Mouse (Mus musculus): ENCODE measurements around the gene Lingo4. TPM values are rescaled to one million over a fixed set of nuclear protein-coding genes. Genes with fewer than 3 reads are reported as not detected.

Gene Lingo4
- total RNA-seq, 1 experiment from 2014 or later: not detected

DNA sequence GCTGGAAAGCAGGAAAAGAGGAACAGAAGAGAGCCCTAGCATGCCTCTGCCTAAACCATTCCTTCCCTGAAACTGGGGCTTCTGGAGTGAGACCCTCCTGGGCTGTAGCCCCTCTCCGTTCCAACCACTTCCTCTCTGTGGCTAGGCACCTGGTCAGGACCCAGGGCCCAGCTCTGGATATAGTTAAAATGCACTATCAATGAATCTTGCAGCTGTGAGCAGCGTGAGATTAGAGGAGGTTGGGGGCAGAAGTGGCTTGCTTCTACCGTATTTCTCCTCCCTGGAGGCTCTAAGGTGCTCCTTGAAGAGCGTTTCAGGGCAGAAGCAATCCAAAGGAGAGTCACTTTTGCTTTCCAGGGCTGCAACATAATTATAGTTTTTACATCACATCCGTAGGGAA, 16.0 kb upstream of the Lingo4 start:
- no peak for ATAC-seq (ENCODE audit: extremely low read depth, insufficient number of reproducible peaks, low FRiP score, poor library complexity, severe bottlenecking)

DNA sequence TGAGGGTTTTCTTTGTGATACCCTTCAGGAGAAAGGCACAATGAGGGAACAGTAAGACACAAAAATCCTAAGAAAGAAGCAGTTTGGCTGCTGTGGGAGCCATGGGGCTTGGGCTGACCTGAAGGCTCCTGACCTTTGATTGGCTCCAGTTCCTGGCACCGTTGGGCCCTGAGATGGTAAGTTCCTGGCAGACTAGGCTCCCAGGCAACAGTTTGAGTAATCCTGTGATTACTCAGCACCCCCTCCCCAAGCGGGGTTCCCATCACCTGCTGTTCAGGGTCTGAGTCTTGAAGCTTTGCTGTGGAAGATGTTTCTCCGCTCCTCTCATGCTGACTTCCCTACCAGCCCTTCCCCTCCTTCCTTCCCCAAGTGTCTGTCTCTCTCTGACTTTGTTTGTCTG, 14.8 kb upstream of the Lingo4 start:
- ATAC-seq (ENCODE audit: extremely low read depth, insufficient number of reproducible peaks, low FRiP score, poor library complexity, severe bottlenecking): no peak

DNA sequence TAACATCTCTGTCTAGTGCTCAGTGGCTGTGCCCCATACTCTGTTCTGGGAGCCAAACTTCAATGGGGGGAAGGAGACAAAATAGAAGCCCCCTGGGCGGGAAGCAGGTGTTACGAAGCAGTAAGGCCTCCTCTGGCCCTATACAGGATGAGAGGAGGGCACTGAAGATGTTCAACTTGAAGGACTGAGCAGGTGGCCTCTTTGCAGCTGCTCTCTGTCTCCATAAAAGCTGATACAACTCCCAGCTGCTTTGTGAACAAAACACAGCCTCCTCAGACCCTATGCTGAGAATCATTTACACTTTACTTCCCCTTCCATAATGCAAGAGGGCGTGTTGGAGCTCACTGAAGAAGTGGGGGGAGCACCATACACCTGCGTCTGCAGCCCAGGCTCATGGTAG, 11.6 kb upstream of the Lingo4 start:
- no peak for ATAC-seq (ENCODE audit: extremely low read depth, insufficient number of reproducible peaks, low FRiP score, poor library complexity, severe bottlenecking)

DNA sequence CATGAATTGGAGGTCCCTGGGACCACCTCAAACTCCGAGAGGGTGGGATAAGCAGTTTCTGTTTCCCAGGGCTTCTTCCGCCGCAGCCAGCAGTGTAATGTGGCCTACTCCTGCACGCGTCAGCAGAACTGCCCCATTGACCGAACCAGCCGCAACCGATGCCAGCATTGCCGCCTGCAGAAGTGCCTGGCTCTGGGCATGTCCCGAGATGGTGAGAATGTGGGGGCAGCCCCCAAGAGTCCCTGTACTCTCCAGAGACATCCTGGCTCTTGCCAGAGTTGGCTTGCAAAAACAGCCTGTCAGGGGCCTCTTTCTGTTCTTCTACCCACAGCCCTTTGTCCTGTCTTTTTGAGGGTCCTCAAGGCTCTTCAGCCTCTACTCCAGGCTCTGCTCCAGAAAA, 10.9 kb upstream of the Lingo4 start:
- no peak for ATAC-seq (ENCODE audit: extremely low read depth, insufficient number of reproducible peaks, low FRiP score, poor library complexity, severe bottlenecking)

DNA sequence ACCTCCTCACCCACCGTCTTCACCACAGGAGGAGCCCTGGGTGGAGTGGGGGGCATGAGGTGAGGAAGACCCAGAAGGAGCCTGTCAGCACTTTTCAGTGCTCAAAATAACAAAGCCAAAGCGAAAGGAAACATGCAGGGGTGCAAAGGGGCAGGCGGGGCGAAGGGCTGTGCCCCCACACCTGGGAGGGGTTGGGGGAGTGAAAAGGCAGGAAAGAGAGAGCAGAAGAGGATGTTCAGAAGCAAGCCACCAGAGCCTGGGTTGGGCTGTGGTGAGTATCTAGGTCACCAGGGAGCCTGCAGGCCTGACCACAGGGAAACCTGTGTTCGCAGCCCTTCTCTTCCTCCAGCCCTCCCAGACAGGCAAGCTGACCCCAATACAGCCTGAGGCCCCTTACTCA, 10.3 kb upstream of the Lingo4 start:
- ATAC-seq (ENCODE audit: extremely low read depth, insufficient number of reproducible peaks, low FRiP score, poor library complexity, severe bottlenecking): no peak

DNA sequence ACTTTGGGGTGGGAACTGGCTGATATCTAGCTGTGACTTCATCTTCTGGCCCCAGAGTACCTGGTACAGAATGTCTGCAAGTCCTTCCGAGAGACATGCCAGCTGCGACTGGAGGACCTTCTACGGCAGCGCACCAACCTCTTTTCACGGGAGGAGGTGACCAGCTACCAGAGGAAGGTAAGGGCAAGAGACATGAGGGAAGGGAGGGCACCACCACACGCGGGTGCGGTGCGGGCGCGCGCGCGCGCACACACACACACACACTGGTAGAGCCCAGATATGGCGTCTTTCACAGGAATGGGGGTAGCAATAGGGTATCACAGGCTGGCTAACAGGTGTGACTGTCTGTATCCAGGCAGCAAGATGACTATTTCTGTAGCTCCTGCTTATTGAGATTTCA, 8.9 kb upstream of the Lingo4 start:
- no peak for ATAC-seq (ENCODE audit: extremely low read depth, insufficient number of reproducible peaks, low FRiP score, poor library complexity, severe bottlenecking)

DNA sequence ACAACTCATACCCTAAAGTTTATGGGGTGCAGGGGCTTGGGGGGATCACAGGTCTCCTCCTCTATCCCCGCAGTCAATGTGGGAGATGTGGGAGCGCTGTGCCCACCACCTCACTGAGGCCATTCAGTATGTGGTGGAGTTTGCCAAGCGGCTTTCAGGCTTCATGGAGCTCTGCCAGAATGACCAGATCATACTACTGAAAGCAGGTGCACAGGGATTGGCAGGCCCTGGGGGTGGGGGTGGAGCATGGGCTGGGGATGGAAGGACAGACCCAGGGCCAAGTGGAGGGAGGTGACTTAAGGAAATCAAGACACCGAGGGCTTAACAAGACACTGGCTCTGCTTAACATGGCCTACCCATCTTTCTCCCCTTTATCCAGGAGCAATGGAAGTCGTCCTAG, 7.3 kb upstream of the Lingo4 start:
- ATAC-seq (ENCODE audit: extremely low read depth, insufficient number of reproducible peaks, low FRiP score, poor library complexity, severe bottlenecking): no peak

DNA sequence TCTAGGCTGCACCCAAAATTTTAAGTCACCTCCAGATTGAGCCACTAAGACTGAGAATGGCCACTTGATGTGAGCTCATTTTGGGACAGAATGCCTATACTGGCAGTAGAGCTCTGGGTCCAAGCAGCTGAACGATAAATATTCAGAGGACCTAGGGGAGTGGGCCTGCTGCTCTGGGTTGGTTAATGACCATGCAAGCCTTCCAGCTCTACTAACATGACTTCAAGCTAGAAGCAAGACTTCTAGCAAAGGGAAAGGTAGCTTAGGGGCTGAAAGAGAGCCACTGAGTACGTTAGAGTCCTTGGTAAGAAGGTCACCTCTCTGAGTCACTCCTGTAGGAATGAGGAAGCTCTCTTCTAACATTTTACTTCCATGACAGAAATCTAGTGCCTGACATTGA, 6.2 kb upstream of the Lingo4 start:
- ATAC-seq (ENCODE audit: extremely low read depth, insufficient number of reproducible peaks, low FRiP score, poor library complexity, severe bottlenecking): no peak

DNA sequence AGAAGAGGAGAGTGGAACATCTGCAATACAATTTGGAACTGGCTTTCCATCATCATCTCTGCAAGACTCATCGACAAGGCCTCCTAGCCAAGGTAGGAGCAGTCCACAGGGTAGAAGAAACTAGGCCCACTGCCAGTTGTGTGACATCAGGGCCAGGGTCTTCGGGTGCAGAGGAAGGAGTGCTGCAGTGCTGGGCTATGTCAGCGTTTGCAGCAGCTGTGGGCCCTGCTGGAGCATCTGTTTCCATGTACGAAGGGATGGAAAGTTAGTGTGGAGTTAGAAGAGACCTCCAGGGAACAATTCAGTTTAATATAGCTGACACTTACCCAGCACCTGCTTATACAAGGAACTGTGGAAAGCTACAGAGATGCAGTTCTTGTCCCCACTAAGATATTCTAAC, 5.3 kb upstream of the Lingo4 start:
- no peak for ATAC-seq (ENCODE audit: extremely low read depth, insufficient number of reproducible peaks, low FRiP score, poor library complexity, severe bottlenecking)

DNA sequence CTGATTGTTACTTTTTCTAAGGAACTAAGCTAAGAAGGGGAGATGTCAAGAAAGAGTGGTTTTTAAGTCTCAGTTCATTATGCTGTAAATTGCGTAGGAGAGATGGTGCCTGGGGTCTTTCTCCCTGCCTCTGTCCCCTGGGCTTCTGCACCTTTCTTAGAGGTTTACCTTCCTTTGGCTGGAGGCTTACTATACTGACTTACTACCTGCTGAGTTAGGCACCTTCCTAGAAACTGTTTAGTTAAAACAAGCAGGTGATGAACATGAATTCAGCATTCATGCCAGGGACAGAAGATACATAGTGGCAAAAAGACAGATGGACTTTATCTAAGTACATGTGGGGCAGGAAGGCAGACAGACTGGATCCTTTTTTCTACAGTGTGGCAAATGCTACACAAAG, 2.0 kb upstream of the Lingo4 start:
- ATAC-seq (ENCODE audit: extremely low read depth, insufficient number of reproducible peaks, low FRiP score, poor library complexity, severe bottlenecking): no peak

DNA sequence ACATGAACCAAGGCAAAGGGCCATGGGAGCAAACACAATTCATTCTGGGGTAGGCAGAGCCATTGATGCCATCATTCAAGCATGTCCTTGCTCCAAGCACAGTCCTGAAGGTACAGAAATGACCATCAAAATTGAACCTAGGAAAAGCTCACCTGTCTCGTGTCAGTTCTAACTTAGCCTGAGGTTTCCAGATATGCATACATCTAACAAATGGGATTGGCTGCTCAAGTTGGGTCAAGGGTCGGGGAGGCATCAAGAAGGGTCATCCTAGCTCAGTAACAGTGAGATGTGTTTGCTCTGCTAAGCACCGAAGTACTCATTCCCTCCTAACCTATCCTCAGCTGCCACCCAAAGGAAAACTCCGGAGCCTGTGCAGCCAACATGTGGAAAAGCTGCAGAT, 1.5 kb upstream of the Lingo4 start:
- no peak for ATAC-seq (ENCODE audit: extremely low read depth, insufficient number of reproducible peaks, low FRiP score, poor library complexity, severe bottlenecking)

DNA sequence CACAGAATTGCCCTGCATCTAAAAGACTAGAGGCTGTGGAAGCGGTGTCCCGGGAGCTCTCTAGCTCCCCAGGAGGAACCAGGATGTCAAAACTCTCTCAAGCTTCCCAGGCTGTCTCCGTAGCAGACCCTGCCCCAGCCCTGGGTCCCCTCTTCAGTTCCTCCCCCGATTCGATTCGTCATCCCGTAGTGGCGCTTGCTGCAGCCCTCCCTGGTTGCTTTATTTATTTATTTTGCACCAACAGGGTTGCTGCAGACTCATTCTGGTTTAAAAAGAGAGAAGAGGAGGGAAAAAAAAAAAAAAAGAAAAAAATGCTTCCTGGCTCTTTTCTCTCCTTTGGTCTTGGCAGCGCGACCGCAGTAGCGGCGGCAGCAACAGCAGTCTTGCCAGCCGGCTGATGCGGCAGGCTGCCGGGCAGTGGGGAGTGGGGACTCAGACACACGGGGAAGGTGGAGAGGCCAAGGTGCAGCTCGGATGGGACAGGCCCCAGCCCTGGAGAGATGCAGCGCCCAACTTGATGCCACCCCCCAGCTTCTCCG, 695 bp downstream of the Lingo4 start:
- no peak for ATAC-seq (ENCODE audit: extremely low read depth, insufficient number of reproducible peaks, low FRiP score, poor library complexity, severe bottlenecking)

DNA sequence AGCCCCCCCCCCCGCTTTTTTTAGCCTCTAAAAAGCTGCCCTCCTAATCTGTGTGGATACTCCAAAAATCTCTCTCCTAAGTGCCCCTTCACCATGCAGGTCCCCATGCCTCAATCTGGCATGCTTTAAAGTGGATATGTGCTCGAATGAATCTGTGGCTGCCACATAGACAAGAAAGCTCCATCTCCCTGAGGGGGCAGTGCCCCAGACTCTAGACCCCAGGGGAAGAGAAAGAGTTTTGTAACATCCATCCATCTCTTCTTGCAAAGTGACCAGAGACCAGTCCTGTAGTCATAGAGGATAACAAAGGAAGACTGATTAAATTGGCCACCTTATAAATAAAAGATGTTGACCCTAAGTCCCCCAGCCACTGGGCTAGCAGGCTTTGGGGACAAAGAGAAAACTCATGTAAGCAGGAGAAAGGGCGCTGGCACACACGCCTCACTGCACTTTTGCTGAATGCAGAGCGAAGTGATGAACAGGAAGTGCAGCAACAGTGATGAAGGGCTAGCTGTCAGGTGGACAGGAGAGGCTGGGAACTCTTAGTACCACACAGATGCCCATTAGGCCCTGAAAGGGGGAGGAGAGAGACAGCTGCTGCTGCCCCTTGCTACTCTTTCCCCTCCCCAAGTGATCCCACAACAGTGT, 1.5 kb downstream of the Lingo4 start:
- no peak for ATAC-seq (ENCODE audit: extremely low read depth, insufficient number of reproducible peaks, low FRiP score, poor library complexity, severe bottlenecking)

DNA sequence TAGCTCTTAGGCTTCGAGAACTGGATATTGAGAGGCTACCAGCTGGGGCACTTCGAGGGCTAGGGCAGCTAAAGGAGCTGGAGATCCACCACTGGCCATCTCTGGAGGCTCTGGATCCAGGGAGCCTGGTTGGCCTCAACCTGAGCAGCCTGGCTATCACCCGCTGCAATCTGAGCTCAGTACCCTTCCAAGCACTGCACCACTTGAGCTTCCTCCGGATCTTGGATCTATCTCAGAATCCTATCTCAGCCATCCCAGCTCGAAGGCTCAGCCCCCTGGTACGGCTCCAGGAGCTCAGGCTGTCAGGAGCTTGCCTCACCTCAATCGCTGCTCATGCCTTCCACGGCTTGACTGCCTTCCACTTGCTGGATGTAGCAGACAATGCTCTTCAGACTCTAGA, 4.1 kb downstream of the Lingo4 start:
- ATAC-seq (ENCODE audit: extremely low read depth, insufficient number of reproducible peaks, low FRiP score, poor library complexity, severe bottlenecking): no peak

DNA sequence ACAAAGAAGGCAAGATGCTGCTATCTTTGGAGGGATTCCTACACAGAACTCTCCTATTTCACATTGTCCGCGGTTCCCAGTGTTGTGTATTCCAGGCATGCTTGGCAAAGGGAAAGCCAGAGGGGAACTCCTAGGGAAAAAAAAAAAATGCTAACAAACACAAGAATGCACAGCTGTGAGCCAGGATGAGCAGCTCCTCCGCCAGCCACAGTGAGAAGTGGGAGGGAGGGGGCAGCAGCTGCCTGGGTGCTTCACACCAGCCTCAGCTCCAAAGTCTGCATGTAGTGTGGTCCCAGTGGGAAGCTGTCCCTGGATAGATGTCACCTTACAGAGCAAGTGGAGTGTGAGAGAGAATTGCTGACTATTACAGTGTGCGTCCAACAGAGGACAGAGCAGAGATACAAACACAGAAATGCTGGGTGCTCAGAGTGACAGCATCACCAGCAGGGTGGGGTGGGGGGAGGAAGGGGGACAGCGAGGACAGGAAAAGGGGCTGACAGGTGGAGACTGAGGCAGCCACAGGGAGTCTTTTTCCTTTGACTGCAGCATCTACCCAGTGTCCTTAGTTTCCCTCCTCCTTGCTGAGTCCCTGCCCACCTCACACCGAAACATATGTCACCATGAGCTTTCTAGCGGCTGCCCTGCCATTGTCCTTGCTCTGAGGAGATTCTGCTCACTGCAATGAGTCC, 6.2 kb downstream of the Lingo4 start:
- ATAC-seq (ENCODE audit: extremely low read depth, insufficient number of reproducible peaks, low FRiP score, poor library complexity, severe bottlenecking): no peak

DNA sequence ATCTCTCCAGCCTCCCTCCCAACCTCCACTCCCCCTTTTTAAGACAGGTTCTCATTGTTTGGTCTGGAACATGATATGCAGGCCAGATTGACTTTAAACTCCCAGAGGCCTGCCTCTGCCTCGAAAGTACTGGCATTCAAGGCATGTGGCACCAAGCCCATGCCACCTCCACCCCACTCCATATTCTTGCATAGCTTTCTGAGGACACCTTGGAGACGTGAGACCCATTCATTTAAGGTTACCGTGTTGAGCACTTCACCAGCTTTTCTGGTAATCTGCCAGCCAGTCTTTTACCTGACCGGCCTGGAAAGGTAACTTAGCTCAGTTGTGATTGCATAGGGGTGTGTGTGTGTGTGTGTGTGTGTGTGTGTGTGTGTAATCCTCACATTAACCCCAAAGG, 7.2 kb downstream of the Lingo4 start:
- ATAC-seq (ENCODE audit: extremely low read depth, insufficient number of reproducible peaks, low FRiP score, poor library complexity, severe bottlenecking): no peak

DNA sequence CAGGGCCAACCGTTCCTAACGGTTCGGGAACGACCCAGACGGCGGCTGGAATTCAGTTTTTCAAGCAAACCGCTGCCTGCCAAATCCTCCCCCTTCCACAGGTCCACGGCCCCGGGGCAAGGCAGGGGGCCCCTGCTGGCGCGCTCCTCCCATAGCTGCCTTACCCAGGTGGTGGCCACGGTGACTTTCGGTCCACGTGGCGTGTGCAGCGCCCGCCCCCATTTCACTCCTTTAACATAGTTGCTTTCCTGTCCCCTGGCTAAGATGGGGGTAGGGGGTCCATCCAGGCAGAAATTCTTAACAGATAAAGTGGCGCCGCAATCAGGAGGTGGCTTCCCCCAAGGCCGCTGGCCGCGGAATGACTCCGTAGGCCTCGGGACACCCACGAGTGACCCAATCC, 14.2 kb downstream of the Lingo4 start:
- ATAC-seq (ENCODE audit: extremely low read depth, insufficient number of reproducible peaks, low FRiP score, poor library complexity, severe bottlenecking): no peak

DNA sequence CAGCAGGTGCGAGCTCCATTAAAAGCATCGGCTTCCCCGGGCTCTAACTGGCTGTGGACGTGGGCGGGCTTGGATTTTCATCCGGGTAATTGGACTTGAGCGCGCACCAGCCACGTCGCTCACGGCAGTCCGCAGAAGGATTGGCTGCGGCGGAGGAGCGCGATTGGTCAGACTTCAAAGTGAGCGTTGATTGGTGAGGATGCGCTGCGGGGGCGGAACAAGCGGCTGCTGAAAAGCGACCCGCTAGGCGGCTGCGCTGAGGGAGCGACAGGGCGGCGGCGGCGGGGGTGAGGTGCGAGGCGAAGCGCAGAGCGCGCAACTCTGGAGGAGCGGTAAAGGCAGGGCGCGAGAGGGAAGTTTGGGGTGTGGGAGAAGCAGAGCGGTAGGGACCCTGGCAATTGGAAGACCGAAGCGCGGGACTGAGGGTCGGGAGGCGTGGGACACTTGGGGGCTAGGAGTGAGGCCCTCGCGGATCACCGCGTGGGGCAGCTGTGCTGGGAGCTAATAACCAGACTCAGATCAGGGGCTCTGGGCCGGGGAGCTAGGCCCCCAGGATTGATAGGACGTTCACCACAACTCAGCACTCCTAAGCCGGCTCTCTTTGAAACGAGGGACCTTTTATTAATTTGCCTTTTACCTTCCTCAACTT, 14.8 kb downstream of the Lingo4 start, which contains the start of gene Tdrkh:
Gene Tdrkh (plus strand): TSS at position 243 of the 649 bp plus-strand sequence.
- ATAC-seq (ENCODE audit: extremely low read depth, insufficient number of reproducible peaks, low FRiP score, poor library complexity, severe bottlenecking): peak; percentile 98

DNA sequence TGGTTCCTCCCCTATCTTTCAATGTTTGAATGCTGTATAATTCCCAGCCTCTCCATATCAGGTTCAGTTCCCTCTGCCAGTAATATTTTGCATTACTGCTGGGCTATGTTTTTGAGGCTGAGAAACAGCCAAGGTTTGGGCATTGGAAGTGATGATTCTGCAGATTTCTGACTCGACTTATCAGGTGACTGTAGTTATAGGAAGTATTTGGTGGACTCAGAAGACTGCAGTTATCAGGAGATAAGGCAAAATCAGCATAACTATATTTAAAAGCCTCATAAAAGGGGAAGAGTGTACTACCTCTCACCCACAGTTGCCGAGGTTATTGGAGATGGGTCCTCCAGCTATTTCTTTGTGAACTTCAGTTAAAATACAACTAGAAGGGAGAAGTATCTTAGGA, 32.7 kb downstream of the Lingo4 start:
- no peak for ATAC-seq (ENCODE audit: extremely low read depth, insufficient number of reproducible peaks, low FRiP score, poor library complexity, severe bottlenecking)

DNA sequence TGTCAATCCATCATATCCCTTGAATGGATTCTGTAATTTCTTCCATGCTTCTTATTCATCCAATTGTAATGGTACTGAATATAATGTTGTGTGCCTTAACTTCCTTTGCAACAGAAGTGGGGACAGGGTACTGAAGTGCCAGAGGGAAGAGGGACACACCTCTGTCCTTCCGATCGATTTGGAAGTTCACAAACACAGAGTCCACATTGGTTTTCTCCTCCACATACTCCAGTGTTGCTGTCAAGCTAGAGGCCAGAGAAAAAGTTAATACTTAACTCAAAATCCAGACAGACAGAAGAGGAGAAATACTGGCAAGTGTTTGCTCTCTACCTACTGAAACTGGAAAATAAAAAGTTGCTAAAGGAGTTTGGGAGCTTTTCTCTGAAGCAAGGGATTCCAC, 36.0 kb downstream of the Lingo4 start:
- ATAC-seq (ENCODE audit: extremely low read depth, insufficient number of reproducible peaks, low FRiP score, poor library complexity, severe bottlenecking): no peak

Measured in neutrophil, adult 5-6 weeks (primary cell).